Mouse (Mus musculus): ENCODE data around the gene Gm28048.

- TF ChIP-seq POLR2A (IDR thresholded peaks at IDR 0.05; ENCODE audit: borderline replicate concordance, extremely low read depth, insufficient read depth, insufficient read length, poor library complexity, severe bottlenecking) (no peak), CTCF (IDR thresholded peaks at IDR 0.05; ENCODE audit: borderline replicate concordance, extremely low read depth, insufficient read depth, insufficient read length) (no peak)
Measured at GRCm38 (mm10) chr11:22991218-22991835, 9.4 kb upstream of the Gm28048 start.
